Mouse (Mus musculus): Measurements from ENCODE around the gene Ablim2. TPM values are rescaled to one million over a fixed set of nuclear protein-coding genes. Genes with fewer than 3 reads are reported as not detected.

Ablim2 gene
- total RNA-seq, 2 experiments from 2014 or later: 4.0 to 8.9 TPM

DNA sequence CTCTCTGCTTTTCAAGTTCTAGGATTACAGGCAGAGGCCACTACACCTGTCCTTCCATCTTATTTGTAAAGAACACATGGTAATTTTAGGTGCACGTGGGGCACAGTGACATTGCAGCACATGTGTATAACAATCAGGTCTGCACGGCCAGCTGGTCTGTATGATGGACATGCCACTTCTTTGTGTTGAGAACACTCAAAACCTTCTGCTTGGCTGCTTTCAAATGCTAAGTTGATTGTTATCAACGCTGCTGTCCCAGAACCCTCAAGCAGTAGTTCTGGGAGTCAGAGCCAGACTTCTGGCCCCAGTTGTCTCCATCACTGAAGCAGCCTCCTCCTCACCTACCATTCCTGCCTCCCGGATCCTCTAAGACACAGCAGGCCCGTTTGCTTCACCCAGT, 159.0 kb downstream of the Ablim2 start:
- DNase-seq: no peak

- no peak for DNase-seq
Measured at GRCm38 (mm10) chr5:35918387-35918786, 160.7 kb downstream of the Ablim2 start.

DNA sequence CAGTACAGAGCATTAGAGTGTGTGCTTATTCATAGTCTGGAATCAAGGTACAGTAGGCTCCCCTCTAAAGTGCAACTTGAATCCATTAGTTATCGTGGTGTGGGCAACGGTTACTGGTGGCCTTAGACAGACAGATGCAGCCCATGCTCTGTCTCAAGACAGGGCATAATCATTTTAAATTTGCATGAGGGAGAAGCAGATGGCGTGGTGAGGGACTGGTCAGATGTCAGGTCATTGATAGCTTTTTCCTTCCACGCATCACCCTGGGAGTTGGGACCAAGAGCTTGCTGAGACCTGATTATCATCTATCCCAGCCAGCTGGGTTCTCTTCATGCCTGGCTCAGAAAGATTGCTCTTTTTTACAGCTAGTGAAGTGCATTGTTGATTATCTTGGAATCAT, 162.4 kb downstream of the Ablim2 start:
- DNase-seq: no peak

- DNase-seq: no peak
Measured at GRCm38 (mm10) chr5:35920557-35920956, 162.9 kb downstream of the Ablim2 start.

DNA sequence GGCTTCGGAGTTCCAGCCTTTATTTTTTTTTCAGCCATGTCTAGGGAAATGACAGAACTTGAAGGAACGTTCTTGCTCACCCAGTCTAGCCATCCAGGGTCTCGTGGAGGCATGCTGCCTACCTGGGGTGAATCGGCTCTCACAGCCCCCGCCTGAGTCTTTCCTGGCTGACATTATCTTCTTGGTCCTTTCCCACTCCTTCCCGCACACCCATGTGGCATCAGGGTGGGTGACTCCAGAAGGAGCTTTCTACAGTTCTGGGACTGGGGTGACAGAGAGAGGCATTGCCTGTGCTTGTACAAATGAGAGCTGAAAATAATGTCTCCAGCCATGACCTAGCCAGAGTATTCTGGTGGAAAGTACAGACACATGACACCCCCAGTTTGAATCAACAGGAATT, 163.5 kb downstream of the Ablim2 start:
- no peak for DNase-seq

DNA sequence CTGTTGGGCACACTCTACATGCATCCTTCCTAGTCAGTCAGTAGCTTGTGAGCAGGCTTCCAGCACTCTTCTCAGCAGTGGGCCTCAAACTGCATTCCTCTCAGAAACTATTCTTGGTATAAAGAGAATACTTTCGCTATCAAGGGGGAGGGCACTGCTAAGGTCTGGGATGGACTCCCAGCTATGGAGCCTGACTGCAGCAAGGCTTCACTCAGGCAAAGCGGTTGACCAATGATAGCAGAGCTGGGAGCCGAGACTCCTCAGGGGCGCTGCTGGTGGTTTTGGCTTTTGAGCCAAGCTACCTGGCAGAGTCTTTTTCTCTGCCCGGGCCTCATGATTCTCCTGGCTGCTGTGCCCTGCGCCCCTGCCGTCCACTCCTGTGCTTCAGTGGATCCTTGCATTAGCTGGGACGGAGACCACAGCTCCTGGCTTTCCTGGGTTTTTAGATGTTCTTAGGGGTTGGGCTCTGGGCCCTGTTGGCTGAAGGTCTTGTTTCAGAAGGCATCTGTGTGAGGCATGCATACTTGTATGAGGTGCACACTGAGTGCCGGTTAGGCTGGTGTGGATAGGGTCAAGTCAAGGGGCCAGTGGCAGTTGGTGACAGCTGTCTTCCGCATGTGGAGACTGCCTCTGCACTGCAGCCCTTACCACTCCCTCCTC, 164.0 kb downstream of the Ablim2 start:
- peak; percentile 64 for DNase-seq

GRCm38 (mm10) chr5:35923448-35923847, 165.8 kb downstream of the Ablim2 start:
- DNase-seq: no peak

GRCm38 (mm10) chr5:35925171-35925634, 167.5 kb downstream of the Ablim2 start:
- DNase-seq: no peak

- no peak for DNase-seq
Measured at GRCm38 (mm10) chr5:35926511-35926910, 168.8 kb downstream of the Ablim2 start.

- DNase-seq: no peak
Measured at GRCm38 (mm10) chr5:35931296-35931695, 173.6 kb downstream of the Ablim2 start.

DNA sequence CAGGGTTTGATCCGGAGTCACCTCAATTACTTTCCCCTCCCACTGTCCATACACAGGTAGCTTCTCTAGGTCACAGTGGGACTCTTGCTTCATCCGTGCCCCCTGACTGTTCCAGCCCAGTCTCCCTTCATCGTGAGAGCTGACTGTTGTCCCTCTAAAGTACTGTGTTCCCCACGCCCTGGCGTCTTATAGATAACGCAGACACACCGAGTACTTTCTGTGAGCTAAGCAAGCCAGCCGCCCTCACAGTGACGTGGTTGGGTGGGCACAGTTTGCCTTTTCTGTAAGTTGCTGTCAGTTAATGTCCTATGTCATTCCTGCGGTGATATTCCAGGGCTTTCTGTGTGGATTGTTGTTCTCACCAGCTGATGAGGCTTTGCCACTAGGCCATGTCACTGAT, 175.4 kb downstream of the Ablim2 start:
- DNase-seq: no peak

Other genes starting within 250 kb of the Ablim2 start
- 1 to 10 TPM; 7.8 to 8.3 TPM for gene Cpz, start 232.2 kb upstream of the Ablim2 start, total RNA-seq (2021)
- gene Trmt44, start 182.8 kb upstream of the Ablim2 start, total RNA-seq (2021): 1 to 10 TPM; 5.6 to 7.9 TPM
- 10 to 100 TPM; 30.5 to 41.1 TPM for gene Acox3, start 174.8 kb upstream of the Ablim2 start, total RNA-seq (2021)
- 10 to 100 TPM; 51.0 to 61.0 TPM for gene Htra3, start 78.1 kb upstream of the Ablim2 start, total RNA-seq (2021)
- gene Sh3tc1, start 17.9 kb upstream of the Ablim2 start, total RNA-seq (2021): 10 to 100 TPM in 1 of 2 experiments, 1 to 10 TPM in 1; 9.5 to 17.6 TPM
- 10 to 100 TPM; 24.2 to 30.6 TPM for gene Afap1, start 135.4 kb downstream of the Ablim2 start, total RNA-seq (2021)

All from adrenal gland, postnatal 10 days (tissue).